Mouse (Mus musculus) lung, postnatal 10 days (tissue): ENCODE data around the gene Hoxc9.

Experiments used
- DNase-seq: peaks from one replicate; pipeline ENCODE4 v3.0.0; 2021

Hoxc9 gene

GRCm38 (mm10) chr15:102978615-102979515 lies 2.6 kb downstream of the Hoxc9 start:
- no peak for DNase-seq

GRCm38 (mm10) chr15:102979936-102980335 lies 3.7 kb downstream of the Hoxc9 start:
- no peak for DNase-seq

GRCm38 (mm10) chr15:102980352-102980751 lies 4.1 kb downstream of the Hoxc9 start:
- no peak for DNase-seq

- no peak for DNase-seq
Observed at GRCm38 (mm10) chr15:102980912-102981311, 4.7 kb downstream of the Hoxc9 start.

- no peak for DNase-seq
Observed at GRCm38 (mm10) chr15:102981379-102982288, 5.4 kb downstream of the Hoxc9 start.

- DNase-seq, result no peak
Observed at GRCm38 (mm10) chr15:102983716-102984115, 7.5 kb downstream of the Hoxc9 start.

- DNase-seq, result no peak
Observed at GRCm38 (mm10) chr15:102984521-102984920, 8.3 kb downstream of the Hoxc9 start.

- DNase-seq, result no peak
Observed at GRCm38 (mm10) chr15:102984925-102985324, 8.7 kb downstream of the Hoxc9 start.

- DNase-seq, result peak; percentile 95
Observed at GRCm38 (mm10) chr15:102987124-102987833, 11.0 kb downstream of the Hoxc9 start.

GRCm38 (mm10) chr15:102988078-102988477 lies 11.8 kb downstream of the Hoxc9 start:
- DNase-seq, result no peak

- DNase-seq, result no peak
Observed at GRCm38 (mm10) chr15:102990461-102991397, 14.5 kb downstream of the Hoxc9 start, which contains the start of gene Hoxc8. Gene Hoxc8, plus strand, starts transcription at chr15:102990607.

- no peak for DNase-seq
Observed at GRCm38 (mm10) chr15:102991782-102992181, 15.5 kb downstream of the Hoxc9 start.

- no peak for DNase-seq
Observed at GRCm38 (mm10) chr15:102992206-102992605, 16.0 kb downstream of the Hoxc9 start.

GRCm38 (mm10) chr15:102992863-102993262 lies 16.6 kb downstream of the Hoxc9 start:
- no peak for DNase-seq

GRCm38 (mm10) chr15:102996548-102996947 lies 20.3 kb downstream of the Hoxc9 start:
- no peak for DNase-seq

- DNase-seq, result no peak
Observed at GRCm38 (mm10) chr15:102997431-102997830, 21.2 kb downstream of the Hoxc9 start.

- DNase-seq, result no peak
Observed at GRCm38 (mm10) chr15:102997939-102998355, 21.7 kb downstream of the Hoxc9 start, which contains the start of gene Hoxc6. Gene Hoxc6, plus strand, starts transcription at chr15:102998257.

GRCm38 (mm10) chr15:102998608-102999182 lies 22.5 kb downstream of the Hoxc9 start:
- DNase-seq, result no peak

GRCm38 (mm10) chr15:102999183-102999831 lies 23.1 kb downstream of the Hoxc9 start:
- DNase-seq, result peak; percentile 44

- DNase-seq, result no peak
Observed at GRCm38 (mm10) chr15:102999955-103000354, 23.7 kb downstream of the Hoxc9 start.

GRCm38 (mm10) chr15:103000501-103000901 lies 24.3 kb downstream of the Hoxc9 start:
- no peak for DNase-seq
